Mouse (Mus musculus) gastrocnemius, postnatal 25 days (tissue): ENCODE data around the gene Gria1. TPM values are rescaled to one million over a fixed set of nuclear protein-coding genes. Genes with fewer than 3 reads are reported as not detected.

ENCODE experiments used
- DNase-seq: peaks from one replicate; pipeline ENCODE4 v3.0.0; 2022
- long read RNA-seq, 2 experiments: library from polyadenylated mRNA; stranded (forward); transcript quantifications; one replicate each; pipeline ENCODE4 v2.0.0; 2021
- total RNA-seq, 2 experiments: library from RNA; stranded (reverse); gene quantifications; 1 replicate in 1 of 2; 2 replicates in 1 of 2; pipeline ENCODE4 v1.2.3; 2021

Gria1 gene
- total RNA-seq = under 1 TPM; 0.05 to 0.69 TPM
- long read RNA-seq, experiment 1 = 0 reads
- long read RNA-seq, experiment 2 = 0 reads

DNA sequence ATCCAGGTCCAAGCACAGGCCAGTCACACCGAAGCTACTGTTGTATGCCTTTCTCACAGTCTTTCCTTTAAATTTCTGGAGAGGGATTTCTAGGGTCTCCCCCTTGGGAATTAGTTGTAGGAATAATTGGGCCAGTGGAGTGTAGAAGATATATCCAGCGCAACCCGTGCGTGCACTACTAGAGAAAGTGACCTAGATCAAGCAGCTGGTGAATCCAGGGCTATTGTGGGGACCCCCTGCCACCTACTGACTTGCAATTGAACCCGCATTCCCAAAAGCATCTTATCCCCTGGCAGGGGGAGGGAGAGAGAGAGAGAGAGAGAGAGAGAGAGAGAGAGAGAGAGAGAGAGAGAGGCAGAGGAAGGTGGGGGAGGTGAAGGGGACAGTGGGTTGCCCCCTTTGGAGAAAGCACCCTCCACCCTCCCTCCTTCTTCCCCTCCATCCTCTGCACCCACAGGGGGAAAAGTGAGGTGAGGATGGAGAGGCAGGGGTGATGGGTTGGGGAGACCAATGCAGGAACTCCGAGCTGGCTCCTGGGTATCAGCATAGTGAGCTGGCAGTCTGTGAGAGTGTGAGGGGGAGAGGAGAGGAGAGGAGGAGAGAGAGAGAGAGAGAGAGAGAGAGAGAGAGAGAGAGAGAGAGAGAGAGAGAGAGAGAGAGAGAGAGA, at the start of gene Gria1:
TSS of gene Gria1 (plus strand) at position 364 of the 667 bp plus-strand sequence.
- DNase-seq = no peak

DNA sequence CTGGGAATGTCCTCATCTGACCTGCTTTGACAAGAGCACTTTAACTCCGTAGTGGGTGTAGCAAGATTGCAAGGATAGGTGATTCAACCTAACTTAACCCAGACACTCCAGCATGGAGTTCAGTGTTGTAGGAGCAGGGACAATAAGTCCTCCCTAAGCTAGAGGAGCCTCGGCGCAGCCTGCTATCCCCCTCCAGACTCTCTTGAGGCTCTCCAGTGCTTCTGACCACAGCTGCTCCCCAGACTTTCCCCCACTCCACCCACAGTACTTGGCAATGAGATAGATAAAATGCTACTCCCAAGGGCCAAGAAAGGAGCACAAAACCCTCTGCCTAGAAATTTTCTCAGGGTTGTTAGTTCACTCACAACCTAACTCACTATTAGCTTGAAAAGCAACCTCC, 49.4 kb upstream of the Gria1 start:
- no peak for DNase-seq

DNA sequence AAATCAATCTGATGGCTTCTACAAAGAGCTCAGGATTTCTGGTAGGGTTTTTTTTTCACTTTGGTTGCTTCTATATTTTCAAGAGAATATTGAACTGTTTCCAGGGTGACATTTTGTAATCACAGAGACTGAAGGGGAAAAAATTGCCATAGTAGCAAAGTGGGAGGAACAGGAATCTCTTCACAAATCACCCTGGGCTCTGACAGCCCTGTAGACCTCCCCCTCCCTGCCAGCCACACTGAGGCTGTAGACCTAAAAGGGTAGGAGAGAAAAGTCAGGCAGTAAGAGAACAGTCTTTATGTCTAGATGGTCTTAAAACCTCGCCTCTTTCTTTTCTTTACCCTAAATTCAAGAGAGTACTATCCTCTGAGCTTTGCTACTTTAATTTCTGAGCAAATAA, 38.4 kb upstream of the Gria1 start:
- DNase-seq = no peak

DNA sequence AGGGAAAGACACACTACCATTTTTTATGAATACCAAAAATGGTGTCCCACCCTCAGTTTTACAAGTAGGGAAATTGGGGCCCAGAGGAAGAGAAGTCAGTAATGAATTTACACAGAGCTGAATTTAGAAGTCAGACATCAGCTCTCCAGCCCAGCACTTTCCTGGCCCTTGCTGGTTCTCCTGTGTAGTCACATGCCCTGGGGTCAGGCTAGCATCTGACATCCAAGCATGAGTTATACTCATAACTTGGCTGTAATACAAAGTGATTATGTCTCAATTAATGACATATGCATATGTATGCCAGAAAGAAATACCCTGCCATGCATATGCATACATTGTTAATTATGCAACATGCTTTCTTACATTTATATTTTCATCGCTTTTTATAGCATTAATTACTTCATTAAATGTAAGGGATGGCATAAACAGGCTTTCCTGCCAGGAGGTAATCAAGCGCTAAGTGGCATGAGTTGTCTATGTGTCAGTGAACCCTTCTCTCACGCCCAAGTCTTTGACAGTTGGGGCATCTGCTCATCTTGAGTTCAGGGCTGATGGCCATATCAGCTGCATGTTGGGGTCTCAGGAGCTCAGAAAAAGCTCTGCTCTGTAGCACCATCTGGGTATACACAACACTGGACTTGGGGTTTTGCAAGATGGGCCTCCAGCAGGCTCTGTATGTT, 26.7 kb upstream of the Gria1 start:
- DNase-seq = no peak

DNA sequence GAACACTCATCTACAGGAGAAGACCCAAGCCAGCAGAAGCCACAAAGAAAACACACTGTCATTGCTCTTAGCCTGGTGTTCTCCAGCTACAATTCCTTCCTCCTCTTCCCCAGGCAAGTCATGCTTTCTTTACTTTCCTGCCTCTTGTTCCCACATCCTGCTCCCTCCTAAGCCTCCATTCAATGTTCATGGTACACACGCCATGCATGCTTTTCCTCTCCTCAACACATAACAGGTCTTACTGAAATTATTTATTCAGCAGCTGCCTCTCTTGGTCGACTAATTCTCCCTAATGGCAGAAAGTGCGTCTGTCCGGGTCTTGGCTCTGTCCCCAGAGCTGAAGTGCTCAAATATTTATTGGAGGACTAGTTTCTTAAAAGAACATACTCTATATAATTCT, 25.7 kb upstream of the Gria1 start:
- DNase-seq = no peak

DNA sequence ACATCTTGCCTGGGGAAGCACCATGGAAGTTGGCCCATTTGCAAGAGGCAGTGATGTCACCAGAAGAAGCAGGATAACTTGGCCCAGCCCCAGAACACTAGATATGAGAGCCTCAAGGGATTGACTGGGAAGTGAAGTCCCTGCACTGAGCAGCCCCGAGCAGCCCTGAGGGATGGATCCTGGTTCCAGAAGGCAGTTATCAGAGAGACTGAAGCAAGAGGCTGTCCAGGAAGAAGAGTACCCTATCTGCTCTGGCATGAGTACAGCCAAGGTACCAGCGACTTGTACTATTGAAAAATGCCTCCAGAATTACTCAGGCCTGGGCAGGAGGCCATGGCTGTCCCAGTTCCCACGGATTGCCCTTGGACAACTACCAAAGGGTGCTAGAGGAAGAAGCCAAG, 11.6 kb upstream of the Gria1 start:
- peak; percentile 10 for DNase-seq

DNA sequence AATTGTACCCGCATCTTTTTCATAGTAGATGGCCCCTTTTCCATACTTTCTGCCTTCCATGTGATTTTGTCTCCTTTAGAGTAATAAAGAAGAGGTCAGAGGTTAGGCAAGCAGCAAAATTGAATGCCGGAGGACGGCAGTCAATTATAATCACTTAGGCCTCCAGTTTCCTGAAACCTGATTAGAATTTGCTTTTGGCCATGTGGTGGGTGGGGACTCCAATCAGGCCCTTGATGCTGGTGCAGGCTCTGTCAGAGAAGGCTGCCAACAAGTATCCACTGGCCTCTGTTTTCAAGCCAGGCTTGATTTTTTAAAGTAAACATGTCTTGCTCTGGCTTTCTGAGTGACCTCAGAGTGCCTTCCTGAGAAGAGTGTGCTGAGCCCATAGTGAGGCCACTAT, 6.6 kb upstream of the Gria1 start:
- no peak for DNase-seq

DNA sequence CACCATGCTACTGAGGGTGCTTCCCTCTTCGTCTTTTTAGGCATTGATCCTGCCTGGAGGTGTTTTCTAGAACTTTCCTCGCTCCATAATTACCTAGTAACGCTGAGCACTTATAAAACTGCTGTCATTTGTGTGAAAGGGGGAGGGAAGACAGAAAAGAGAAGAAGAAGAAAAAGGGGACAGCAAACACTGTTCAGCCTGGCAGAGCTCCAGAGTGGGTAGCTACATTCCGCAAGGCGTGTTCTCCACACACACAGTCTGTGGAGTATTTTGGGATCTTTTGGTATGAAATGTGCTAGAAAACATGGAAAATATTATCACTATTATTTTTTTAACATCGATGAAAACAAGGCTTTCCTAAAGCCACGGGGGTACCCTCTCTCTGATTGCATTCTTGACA, 5.8 kb upstream of the Gria1 start:
- no peak for DNase-seq

DNA sequence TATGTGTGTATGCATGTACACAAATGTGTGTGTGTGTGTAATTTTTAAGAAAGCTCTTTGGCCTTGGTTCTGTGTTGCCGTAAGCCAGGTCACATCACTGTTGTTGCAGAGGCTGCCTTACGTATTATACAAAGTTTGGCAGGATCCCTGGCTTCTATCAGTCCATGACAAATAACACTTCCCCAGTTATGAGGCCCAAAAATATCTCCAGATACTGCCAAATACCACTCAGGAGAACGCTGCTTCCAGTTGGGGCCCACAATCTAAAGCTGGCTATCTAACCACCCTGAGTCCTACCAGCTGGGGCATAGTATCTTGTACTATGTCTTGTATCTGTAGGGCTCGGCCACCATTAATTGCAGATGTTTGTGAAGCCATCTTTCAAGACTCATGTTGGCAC, 3.4 kb upstream of the Gria1 start:
- DNase-seq = no peak

DNA sequence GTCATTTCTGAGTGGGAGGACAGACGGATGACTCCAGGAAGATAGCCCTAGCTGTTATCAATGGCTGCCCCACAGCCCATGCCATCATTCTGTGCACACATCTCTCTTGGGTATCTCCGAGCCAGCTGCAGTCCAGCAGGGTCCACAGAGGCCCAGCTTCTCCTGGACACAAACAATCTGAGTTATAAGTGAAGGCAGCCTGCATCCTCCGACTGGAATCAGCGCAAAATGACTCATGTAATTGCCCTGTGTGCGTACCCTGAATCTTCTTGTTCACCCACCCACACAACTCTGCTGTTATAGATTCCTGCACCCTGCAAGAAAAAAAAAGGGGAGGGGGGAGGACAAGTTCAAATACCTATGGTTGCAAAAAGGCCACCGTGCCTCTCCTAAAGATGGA, 576 bp upstream of the Gria1 start:
- DNase-seq = no peak

DNA sequence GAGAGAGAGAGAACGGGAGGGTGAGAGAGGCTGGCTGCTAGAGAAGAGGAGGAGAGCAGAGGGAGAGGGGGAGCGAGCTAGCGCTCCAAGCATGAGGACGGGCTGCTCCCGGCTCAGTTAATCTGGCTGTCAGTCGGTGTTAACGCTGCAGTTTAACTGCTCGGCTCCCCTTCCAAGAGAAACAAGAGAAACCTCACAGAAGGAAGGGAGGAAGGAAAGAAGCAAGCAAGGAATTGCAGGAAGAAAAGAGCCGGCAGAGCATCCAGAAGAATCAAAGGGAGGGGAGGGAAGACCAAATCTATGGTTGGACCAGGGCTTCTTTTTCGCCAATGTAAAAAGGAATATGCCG, 478 bp downstream of the Gria1 start:
- no peak for DNase-seq

DNA sequence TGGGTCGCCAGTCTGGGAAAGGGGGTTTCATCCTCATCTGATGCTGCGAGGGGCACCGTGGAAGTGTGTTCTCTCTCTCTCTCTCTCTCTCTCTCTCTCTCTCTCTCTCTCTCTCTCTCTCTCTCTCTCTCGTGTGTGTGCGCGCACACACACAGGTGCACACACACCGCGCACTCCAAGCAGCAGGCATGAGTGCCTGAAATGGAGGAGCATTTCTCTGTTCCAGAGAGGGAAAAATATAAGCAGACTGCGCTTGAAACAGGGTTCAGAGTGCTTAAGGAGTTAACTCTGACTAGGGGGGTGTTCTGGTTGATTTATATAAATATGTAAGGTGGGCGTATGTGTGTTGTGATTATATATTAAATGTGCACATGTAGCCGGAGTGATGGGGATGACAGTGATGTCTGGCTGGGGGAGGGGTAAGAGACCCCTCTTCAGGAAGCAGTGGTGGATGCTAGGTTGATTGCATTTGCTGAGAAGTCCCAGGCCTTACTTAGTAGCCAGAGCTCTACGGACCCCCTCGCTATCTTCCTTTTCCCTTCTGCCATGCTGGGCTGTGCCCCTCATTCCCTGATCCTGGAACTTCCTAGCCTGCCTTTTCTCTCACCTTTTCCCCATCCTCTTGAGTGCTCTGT, 1.2 kb downstream of the Gria1 start:
- DNase-seq = no peak

DNA sequence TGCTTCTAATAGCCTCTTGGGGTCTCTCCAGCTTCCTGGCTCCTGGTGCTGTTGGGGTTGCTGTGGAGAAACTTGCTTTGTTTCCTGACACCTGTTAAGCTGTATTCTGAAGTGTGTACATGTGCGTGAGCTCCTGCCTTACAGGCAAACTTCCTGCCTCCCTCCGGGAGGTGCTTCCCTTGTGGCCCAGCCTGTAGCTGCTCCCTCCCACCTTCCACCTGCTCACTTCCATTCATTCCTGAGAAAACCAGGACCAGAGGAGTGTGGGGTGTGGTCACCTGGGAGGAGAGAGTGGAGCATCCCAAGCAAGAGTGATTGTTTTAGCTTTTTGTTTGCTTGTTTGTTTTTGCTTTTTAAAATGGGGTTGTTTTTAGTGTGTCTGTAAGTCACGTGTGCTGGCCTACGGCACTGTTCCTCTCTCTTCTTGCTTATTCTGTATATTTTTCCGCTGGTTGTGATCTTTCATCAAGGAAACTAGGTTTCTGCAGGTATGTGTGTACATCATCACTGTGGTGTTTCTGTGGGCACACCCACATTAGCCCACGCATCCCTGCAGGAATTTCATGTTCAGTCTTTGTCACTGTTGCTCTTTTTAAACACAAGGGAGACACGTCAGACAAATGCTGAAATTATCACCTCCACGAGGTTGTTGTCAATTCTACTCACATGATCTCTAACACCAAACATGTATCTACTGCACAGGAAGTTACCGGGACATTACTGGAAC, 2.4 kb downstream of the Gria1 start:
- DNase-seq = no peak

DNA sequence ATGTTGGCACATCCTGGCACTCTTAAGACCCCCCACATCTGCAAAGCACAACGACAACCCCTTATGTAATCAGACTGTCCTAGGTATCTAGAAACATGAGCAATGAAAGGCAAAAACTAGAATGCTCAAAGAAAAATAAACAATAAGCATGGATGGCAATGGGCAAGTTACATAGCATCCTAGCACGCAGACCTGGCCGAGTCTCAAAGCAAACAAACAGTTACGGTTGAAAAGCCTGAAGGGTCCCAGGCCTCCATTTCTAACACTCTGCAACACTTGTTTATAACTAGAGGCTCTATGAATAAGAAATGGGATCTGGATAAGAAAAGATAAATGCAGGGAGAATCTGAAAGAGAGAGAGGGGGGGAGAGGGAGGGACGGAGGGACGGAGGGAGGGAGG, 3.2 kb downstream of the Gria1 start:
- DNase-seq = no peak

DNA sequence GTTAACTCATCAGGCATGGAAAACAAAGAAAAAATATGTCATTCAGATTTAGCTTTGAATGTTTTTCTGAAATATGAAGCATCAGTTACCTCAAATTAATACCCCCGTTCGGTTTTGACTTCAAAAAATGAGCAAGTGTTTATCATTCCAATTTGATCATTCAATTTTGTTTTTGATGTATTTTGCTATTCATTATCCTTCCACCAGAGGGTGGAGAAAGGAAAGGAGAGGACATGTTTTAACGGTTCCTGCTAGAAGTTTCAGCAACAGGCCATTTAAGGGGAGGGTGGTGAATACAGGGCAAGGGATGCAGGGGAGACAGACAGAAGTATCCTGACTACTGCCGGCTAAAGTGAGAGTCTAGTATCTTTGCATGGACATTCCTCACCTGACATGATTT, 7.3 kb downstream of the Gria1 start:
- DNase-seq = no peak

DNA sequence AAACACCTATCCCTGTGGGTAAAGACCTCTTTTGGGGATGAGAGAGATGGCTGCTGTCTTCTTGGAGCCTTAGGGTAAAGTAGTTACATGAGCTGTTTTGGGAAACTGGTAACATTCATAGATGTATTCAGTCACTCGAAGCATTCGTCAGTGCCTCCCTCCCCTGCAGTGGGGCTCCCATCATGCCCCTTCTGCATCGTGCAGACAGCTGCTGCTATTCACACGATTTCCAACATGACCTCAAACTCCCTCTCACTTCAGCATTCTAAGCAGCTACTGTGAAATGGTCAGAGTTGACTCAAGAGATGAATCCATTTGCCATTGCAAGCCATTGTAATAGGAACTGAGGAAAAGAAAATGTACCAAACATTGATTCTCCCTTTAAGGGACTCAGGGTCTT, 11.2 kb downstream of the Gria1 start:
- DNase-seq = no peak

DNA sequence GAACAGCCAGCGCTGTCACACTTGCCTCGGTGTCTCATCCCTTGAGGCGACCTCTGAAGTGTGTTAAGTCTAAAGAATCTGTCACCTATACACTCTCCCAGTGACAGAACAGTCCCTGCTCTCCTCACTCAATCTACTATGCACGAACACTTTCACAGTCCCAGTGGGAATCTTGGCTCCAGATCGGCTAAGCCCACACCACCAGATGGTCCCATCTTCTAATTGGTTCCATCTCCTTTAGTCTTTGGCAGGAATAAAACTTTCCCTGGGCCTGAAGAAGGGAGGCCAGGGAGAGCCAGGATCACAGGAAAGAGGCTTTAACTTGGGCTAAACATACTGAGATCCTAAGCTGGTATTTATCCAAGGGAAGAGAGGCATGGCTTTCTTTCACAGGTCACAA, 19.3 kb downstream of the Gria1 start:
- DNase-seq = no peak

DNA sequence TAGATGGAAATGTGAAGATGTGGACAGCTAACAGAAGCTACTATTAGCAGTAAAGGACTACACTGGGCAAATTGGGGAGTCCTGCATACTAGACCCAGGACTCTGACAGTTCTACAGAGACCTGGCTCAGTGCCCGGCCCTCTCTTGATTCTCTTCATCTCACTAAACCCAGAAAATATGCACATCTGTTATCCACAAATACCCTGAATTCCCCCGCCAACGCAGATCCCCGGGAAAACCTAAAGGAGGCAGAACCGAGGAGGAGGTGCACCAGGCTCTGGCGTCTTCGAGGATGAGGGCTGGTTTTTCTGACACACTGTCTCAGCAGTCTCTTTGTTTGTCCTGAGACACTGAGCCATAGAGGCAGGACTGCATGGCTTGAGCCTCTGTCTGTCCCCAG, 27.6 kb downstream of the Gria1 start:
- no peak for DNase-seq

DNA sequence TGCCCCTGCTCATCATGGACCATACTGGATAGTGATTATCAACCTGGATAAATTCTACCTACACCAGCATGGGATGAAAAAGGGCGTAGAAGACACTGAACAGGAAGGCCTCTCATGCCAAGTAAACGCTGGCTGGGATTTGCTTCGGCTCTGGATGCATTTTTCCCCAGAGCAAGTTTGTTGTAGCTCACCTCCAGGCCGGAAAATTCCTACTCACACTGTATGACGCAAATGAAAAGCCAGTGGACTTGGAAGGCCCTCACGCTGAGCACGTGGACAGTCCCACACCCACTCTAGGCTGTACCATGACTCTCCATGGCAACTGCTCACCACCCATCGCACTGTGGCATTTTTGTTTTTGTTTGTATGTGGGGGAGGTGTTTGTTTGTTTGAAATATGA, 28.1 kb downstream of the Gria1 start:
- DNase-seq = peak; percentile 6

DNA sequence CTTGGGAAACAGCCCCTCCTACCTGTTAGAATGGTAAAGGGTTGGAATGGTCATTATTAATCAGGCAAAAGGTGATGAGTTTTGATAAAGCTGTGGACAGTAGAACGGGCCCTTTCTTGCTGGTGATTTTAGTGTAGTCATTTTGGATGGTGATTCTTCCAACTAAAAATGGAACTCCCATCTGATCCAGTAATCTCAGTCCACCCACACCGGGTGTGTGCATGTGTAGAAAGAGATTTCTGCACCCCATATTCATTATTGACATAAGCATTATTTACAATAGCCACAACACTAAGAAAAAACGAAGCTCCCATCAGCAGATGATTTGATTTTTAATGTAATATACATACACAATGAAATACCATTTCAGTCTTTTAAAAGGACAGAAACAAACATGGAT, 30.9 kb downstream of the Gria1 start:
- DNase-seq = no peak

DNA sequence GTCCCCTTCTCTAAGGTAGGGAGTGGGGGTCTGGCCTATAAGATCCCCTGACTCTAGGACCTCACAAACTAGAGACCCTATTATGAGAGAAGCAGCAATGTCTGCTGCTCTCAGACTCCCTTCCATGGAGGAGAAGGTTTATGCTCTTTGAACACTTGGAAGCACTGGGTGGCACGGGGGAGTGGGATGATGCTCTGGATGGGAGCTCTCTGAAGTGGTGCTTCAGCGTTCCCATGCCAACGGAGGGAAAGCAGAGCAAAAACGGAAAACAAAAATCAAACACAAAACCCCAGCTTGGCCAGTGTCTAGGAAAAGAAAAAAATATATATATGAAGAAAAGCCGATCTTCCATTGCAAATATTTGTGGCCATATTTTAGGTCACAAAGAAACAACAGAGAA, 33.0 kb downstream of the Gria1 start:
- no peak for DNase-seq

DNA sequence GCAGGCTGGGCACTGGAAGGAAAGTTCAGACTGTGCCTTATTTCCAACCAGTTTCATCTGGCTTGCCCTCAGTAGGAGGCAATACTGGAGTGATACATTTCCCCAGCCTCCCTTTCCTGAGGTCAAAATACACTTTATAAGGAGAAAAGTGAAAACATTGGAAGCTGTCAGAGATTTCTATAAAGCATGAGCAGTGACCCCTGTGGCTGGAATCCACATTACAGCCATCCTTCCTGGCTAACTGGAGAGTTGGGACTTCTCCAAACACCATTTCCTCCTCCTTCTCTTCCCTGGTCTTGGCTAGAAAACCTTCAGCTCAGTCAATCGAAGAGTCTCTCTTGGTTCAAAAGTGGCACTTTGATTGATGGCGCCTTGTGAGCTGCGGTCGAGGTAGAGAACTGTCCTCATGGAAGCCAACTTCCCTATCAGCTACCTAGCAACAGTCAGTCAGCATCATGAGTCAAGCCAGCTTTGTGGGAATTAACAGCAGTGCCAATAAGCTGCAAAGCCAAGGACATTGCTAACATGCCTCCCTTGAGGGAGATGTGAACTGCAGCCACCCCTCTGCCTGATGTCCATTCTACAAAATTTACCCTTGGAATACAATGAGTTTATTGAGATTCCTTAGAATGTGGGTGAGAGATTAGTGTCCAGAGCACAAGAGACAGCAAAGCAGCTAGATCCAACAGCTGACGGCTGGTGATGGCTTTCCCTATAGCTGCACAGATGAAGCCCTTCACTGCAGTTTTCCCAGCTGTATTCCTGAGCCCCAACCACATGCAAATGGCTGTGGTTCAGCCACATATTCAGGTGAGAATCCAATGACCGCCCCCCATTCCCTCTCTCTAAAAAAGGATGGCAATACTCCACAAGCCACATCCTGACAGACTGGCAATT, 40.7 kb downstream of the Gria1 start:
- DNase-seq = peak; percentile 6
